Mouse (Mus musculus) Patski (cell line): Measurements from ENCODE around the gene Xab2. TPM values are rescaled to one million over a fixed set of nuclear protein-coding genes. Genes with fewer than 3 reads are reported as not detected.

Source experiments
- ATAC-seq: fragments of 100-300 bp; one replicate; pipeline ENCODE4 v1.8.0; 2021
- CTCF ChIA-PET: fragments of 350-600 bp; sonication (Branson Sonifier 250); formaldehyde crosslinking; loops from one replicate; lab custom pipeline; 2022; ENCODE audit warnings: inconsistent platforms; lab: Charles Lee
- POLR2A ChIA-PET: fragments of 350-600 bp; sonication (Branson Sonifier 250); formaldehyde crosslinking; loops from one replicate; lab custom pipeline; 2022; ENCODE audit warnings: antibody characterized with exemption, inconsistent platforms; lab: Charles Lee
- DNase-seq: peaks from one replicate; pipeline ENCODE4 v3.0.0-alpha.2; 2011; ENCODE audit warnings: low read depth, low spot score
- H3K27me3 ChIP-seq: fragments of 371-371 bp; one replicate; pipeline ENCODE4 v1.5.1; 2021
- CTCF ChIP-seq: fragments of 100-300 bp; IDR thresholded peaks from one replicate; pipeline ENCODE4 v1.5.1; 2021
- in situ Hi-C: fragments of 300-500 bp; cut with MboI; formaldehyde crosslinking; loops from 3 replicates; pipeline ENCODE4 v1.11.1; 2018; ENCODE audit warnings: low pct_unique_long_range_greater_than_20kb, mixed read lengths
- polyA plus RNA-seq: library from polyadenylated mRNA; unstranded; gene quantifications from one replicate; pipeline ENCODE4 v1.2.3, GENCODE M21; 2021

Xab2 gene
- 48.4 TPM for polyA plus RNA-seq

DNA sequence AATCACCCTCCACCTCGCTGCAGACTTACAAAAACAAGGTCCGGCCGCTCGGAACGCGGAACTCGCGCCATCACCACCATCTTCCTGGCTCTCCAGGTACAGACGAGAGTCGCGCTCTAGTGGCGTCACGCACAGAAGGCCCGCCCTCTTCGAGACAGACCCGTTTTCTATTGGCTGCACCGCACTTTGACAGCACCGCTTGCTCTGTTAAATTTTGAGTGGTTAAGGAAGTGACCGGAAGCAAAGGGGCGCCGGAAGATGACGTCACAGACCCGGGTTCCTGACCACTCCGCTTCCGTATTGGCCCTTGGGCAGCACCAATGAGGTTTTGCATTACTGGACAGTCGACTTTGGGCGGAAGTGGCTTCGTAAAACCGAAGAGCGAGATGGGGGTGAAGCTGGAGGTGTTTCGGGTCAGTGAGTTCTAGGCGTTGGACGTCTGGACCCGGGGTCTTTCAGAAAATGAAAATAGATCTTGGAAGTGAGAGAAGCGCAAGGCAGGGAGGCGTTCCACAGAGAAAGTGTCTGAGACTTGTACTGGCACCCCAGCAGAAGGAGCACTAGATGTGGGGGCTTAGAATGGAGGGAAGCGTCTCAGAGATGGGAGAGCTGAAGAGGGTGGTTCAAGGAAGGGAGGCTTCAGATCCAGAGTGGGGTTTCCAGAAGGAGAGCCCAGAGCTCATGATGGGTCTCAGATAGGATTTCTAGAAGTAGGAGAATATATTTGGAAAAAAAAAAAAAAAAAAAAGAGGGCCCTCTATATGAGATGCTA lies at the start of gene Xab2, which contains the start of gene Pet100:
Gene Xab2, minus strand, starts transcription at position 118 of the 772 bp plus-strand sequence.
Gene Pet100, plus strand, starts transcription at position 350 of the 772 bp plus-strand sequence.
- in situ Hi-C loops = no loop called here
- CTCF ChIA-PET = interaction anchor here (1.3 to 3.2 kb wide), 3 partner anchors 11 to 62 kb away, joined by 4 to 16 read pairs (median 11); partner anchors contain the start of gene Fcor

DNA sequence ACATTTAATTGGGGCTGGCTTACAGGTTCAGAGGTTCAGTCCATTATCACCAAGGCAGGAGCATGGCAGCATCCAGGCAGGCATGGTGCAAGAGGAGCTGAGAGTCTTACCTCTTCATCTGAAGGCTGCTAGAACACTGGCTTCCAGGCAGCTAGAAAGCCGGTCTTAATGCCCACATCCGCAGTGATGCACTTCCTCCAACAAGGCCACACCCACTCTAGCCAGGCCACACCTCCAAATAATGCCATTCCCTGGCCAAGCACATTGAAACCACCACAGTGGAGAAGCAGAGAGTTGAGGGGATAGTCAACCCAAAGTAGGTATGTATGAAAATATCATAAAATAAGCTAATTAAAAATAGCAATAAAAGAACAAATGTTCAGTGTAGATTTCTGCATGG lies 49.3 kb upstream of the Xab2 start:
- DNase-seq = no peak
- H3K27me3 ChIP-seq = no peaks in the 10 kb centered on the region
- ChIA-PET POLR2A (interaction anchor here (0.7 to 1.9 kb wide), 2 partner anchors 49 to 112 kb away, joined by 4 to 5 read pairs; partner anchors contain the start of gene Pet100), CTCF (interaction anchor here (1.4 to 4.4 kb wide), 3 partner anchors 41 to 111 kb away, joined by 3 to 41 read pairs (median 31); partner anchors contain the start of gene Stxbp2)
- no peak for TF ChIP-seq CTCF
- in situ Hi-C loops = loop anchor here (5.0 to 10.0 kb wide), 4 partner anchors 43 to 316 kb away; partner anchors contain the start of genes A430078G23Rik and Pcp2
- ATAC-seq = no peak

More for the DNA sequence above, at the start of gene Xab2, which contains the start of gene Pet100:
- ATAC-seq (peak; percentile 91), DNase-seq (peak; percentile 99)
- no peak for TF ChIP-seq CTCF
- POLR2A ChIA-PET = interaction anchor here (0.6 to 1.9 kb wide), 8 partner anchors 13 to 1450 kb away, joined by 3 to 7 read pairs (median 4); partner anchors contain the start of genes Fcor and Trappc5
- no peaks in the 10 kb centered on the region for H3K27me3 ChIP-seq

DNA sequence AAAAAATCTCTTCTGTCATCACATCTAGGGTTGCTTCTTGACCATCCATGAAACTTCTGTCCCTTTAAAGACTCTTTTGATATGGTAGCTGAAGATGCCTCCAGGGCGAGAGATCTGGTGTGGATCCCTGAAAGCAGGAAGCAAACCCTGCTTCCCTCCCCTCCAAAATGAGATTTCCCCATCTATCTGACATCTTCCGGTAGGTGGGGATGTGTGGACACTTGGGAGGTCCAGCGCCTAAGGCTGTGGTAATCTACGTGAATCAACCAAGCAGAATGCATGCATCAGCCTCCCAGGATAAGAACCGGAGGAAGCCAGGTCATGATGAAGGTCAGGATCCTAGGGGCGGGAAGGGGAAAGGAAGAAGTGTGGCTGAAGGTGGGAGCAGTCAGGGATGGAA lies 44.4 kb upstream of the Xab2 start, which contains the start of gene Mcemp1:
Gene Mcemp1, plus strand, starts transcription at position 248 of the 400 bp plus-strand sequence.
- no peaks in the 10 kb centered on the region for H3K27me3 ChIP-seq
- no peak for TF ChIP-seq CTCF
- DNase-seq = no peak
- in situ Hi-C loops = no loop called here
- ATAC-seq = no peak
- POLR2A ChIA-PET = interaction anchor here (1.2 kb wide), 1 partner anchor 34 kb away, joined by 3 read pairs; the partner anchor contains the start of gene Stxbp2
- CTCF ChIA-PET = interaction anchor here (1.0 to 2.8 kb wide), 3 partner anchors 9 to 106 kb away, joined by 3 to 7 read pairs (median 4); partner anchors contain the start of gene Retn

DNA sequence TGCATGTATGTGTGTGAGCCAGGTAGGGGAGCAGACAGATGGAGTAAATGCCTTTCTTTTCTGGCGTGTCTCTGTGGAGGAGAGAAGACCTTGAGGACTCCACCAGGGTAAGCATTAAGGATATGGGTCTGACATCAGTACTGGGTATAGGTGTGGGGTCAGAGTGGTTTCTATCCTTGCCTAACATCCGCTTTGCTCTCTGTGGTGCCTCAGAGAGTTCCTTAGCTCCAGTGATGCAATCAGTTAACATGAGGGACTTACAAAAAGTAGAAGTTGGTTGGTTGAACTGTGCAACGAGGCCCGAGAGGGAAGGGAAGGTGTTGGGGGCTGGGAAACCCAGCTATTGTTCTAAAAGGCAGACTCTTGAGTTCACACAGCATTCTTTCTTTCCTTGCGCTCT lies 43.3 kb upstream of the Xab2 start:
- in situ Hi-C loops = no loop called here
- H3K27me3 ChIP-seq = no peaks in the 10 kb centered on the region

DNA sequence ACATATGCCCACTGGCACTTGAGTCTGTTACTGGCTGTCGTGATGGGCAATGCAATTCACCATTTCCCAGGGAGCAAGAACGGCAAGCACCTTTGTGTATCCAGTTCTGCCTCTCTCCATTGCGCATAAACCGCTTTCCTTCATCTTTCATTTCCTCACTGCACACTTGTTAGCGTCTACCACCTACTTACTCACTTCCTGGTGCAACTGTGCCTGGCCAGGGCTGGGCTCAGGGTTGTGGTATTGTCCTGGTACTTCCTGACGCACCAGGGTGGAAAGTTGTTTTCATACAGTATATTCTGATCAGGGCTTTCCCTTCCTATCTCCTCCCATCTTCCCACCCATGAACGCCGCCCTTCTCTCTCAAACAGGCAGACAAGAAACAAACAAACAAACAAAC lies 39.8 kb upstream of the Xab2 start:
- in situ Hi-C loops = no loop called here
- ChIA-PET POLR2A (no interaction called here), CTCF (interaction anchor here (2.4 kb wide), 1 partner anchor 15 kb away, joined by 6 read pairs; the partner anchor contains the start of gene Trappc5)
- no peaks in the 10 kb centered on the region for H3K27me3 ChIP-seq
- ATAC-seq = no peak
- DNase-seq = no peak
- no peak for TF ChIP-seq CTCF

More for the DNA sequence above, 43.3 kb upstream of the Xab2 start:
- CTCF ChIA-PET = interaction anchor here (2.7 to 3.2 kb wide), 3 partner anchors 8 to 106 kb away, joined by 7 to 19 read pairs (median 11); partner anchors contain the start of genes Fcor and Retn
- no peak for ATAC-seq
- POLR2A ChIA-PET = interaction anchor here (0.6 to 1.2 kb wide), 2 partner anchors 33 to 232 kb away, joined by 3 to 5 read pairs; partner anchors contain the start of gene Stxbp2
- DNase-seq = no peak
- TF ChIP-seq CTCF = no peak

DNA sequence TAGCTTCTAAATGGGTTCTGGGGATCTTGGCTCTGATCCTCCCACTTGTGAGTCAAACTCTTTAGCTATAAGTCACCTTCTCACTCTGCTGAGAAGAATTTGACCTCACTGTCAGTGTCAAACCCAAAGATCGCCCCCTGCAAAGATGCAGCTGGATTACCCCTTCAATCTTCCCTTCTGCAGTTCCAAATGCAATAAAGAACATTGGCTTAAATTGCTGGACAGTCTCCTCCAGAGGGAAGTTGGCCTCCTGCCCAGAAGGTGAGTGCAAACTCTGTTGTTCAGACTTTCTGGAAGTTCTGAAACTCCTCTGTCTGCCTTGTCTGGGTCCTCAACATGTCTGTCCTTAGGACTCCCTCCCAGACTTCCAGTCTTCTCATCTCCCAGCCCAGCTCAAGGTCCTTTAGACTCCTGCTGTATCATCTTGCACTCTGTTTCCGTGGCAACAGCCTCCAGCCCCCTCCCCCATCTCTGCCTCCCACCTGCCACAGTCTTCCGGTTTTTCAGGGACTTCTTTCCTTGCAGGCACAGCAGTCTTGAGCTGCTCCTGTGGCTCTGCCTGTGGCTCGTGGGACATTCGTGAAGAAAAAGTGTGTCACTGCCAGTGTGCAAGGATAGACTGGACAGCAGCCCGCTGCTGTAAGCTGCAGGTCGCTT lies 35.7 kb upstream of the Xab2 start:
- POLR2A ChIA-PET = interaction anchor here (1.0 to 1.1 kb wide), 2 partner anchors 8 to 26 kb away, joined by 3 to 7 read pairs; partner anchors contain the start of gene Stxbp2
- ATAC-seq (peak; percentile 70), DNase-seq (peak; percentile 77)
- in situ Hi-C loops = no loop called here
- no peak for TF ChIP-seq CTCF
- CTCF ChIA-PET = interaction anchor here (1.5 to 3.2 kb wide), 6 partner anchors 8 to 98 kb away, joined by 3 to 18 read pairs (median 8); partner anchors contain the start of genes Fcor and Mcemp1
- H3K27me3 ChIP-seq = no peaks in the 10 kb centered on the region

DNA sequence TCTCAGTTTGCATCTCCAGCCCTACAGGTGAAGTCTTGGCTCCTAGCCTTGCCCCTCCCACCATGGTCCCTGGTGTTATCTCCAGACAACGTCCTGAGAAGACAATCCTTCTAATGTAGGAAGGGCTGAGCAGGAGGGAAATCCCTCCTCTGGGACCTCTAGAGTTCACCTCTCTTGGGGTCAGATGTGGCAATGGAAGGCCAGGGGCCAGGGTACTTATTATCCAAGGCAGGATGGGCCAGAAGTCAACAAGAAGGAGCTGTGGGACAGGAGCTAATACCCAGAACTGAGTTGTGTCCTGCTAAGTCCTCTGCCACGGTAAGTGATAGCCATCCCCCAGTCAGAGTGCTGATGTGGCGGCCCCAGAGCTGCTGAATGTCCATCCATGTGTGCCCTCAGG lies 34.4 kb upstream of the Xab2 start, which contains the start of gene Retn:
Gene Retn, plus strand, starts transcription at position 245 of the 400 bp plus-strand sequence.
- ATAC-seq = no peak
- no peak for TF ChIP-seq CTCF
- in situ Hi-C loops = no loop called here
- H3K27me3 ChIP-seq = no peaks in the 10 kb centered on the region
- no peak for DNase-seq
- ChIA-PET CTCF (interaction anchor here (1.3 to 3.2 kb wide), 6 partner anchors 7 to 96 kb away, joined by 3 to 18 read pairs (median 8); partner anchors contain the start of genes Fcor and Mcemp1), POLR2A (no interaction called here)

DNA sequence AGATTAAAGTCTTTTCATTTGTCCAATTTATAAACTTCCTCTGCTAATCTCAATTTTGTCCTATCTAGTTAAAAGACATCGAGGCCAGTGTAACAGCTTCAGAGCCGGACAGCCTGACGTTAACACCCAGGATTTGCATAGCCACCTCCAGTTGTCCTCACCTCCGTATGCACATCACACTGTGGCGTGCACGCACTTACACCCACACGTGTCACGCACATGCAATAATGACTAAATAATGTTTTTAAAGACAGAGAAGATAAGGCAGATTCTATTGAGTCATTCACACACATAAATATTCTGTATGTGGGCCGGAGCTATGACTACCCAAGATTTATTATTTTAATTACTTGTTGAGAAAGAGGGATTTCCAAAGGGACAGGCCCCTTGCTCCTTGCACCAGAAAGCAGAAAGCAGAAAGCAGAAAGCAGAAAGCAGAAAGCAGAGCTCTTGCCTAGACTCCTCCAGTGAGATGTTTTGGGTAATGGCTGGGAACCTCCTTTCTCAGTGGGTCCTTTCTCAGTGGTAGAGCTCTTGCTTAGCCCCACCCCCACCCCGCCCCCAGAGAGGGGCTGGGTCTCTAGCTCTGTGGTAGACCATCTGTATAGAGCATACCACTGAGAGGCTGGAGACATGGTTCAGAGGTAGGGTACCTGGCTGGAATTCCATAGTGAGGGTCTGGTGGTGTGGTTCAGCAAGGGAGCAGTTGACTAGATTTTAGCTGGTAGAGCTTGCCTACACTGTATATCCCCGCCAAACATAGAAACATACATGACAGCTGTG lies 33.8 kb upstream of the Xab2 start:
- in situ Hi-C loops = no loop called here
- no peaks in the 10 kb centered on the region for H3K27me3 ChIP-seq
- POLR2A ChIA-PET = interaction anchor here (0.6 kb wide), 1 partner anchor 10 kb away, joined by 3 read pairs; no protein-coding TSS in a partner anchor
- ATAC-seq (no peak), DNase-seq (no peak)
- CTCF ChIA-PET = interaction anchor here (1.3 to 3.2 kb wide), 4 partner anchors 9 to 96 kb away, joined by 3 to 18 read pairs (median 8); partner anchors contain the start of genes Fcor and Mcemp1
- TF ChIP-seq CTCF = no peak

DNA sequence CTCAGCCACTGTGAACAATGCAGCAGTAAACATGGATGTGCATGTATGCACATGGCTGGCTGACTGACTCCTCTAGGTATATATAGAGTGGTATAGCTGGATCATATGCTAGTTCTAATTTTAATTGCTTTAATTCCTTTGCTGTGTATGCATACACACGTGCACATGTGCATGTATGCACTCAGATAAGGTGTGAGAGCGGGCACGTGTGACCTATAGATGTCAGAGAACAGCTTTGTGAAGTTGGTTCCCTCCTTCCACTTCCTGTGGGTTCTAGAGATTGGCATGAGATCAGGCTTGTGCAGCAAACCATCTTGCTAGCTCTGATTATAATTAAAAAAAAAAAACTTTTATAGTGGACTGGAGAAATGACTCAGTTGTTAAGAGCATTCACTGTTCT lies 31.7 kb upstream of the Xab2 start:
- ATAC-seq (no peak), DNase-seq (no peak)
- in situ Hi-C loops = no loop called here
- TF ChIP-seq CTCF = no peak
- no peaks in the 10 kb centered on the region for H3K27me3 ChIP-seq
- CTCF ChIA-PET = interaction anchor here (1.5 kb wide), 1 partner anchor 22 kb away, joined by 3 read pairs; no protein-coding TSS in a partner anchor
- POLR2A ChIA-PET = no interaction called here
